Mouse (Mus musculus) neutrophil, adult 5-6 weeks (primary cell): ENCODE results near the gene Ldlrad3. TPM values are rescaled to one million over a fixed set of nuclear protein-coding genes. Genes with fewer than 3 reads are reported as not detected.

ENCODE experiments used
- ATAC-seq: fragments of 151-379, 151-347 bp; 2 replicates; pipeline ENCODE4 v1.8.0; 2017; ENCODE audit warnings: mild to moderate bottlenecking, moderate TSS enrichment; ENCODE audit not compliant: insufficient number of reproducible peaks, poor library complexity, low FRiP score, severe bottlenecking; ENCODE audit errors: extremely low read depth
- total RNA-seq: library from RNA; stranded (forward); fragments of 200-1000 nt; gene quantifications from 2 replicates; pipeline ENCODE4 v1.2.3, GENCODE M21; 2017

The Ldlrad3 gene
- total RNA-seq, 1 experiment from 2014 or later = 5.7 TPM

- ATAC-seq = peak; percentile 66
Measured at GRCm38 (mm10) chr2:101905534-101906378, 280.4 kb downstream of the Ldlrad3 start.

DNA sequence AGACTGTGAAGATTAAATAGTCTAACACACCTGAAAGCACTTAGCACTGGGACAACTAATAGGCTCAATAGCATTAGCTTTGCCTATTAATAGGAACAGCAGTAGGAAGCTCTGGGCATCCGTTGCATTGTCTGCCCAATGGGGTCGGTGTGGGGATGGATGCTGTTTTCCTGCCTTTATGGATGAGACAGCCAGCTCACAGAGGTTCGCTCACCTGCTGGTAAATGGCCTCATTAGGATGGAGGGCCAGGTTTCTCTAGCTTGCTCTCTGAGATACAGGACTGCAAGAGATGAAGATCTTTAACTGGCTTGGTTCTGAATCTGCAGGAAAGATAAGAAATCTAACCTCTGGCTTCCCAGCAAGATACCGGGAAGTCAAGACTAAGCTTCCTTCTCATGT lies 284.0 kb downstream of the Ldlrad3 start:
- ATAC-seq = no peak

Other genes starting within 250 kb of the Ldlrad3 start
- 41.7 and 42.7 TPM in 2 replicates for gene Trim44, start 221.4 kb upstream of the Ldlrad3 start, total RNA-seq